Mouse (Mus musculus) megakaryocyte progenitor cell, adult 5-6 weeks (primary cell): ENCODE measurements around the gene Gm26897. TPM values are rescaled to one million over a fixed set of nuclear protein-coding genes. Genes with fewer than 3 reads are reported as not detected.

Source experiments
- ATAC-seq: replicated peaks from 2 replicates; pipeline ENCODE4 v1.8.0; 2016; ENCODE audit warnings: mild to moderate bottlenecking, moderate TSS enrichment, inconsistent platforms; ENCODE audit not compliant: poor library complexity
- total RNA-seq, 2 experiments: library from RNA; stranded (forward) in 1 of 2; stranded (reverse) in 1 of 2; fragments of 157-497, 149-512 nt in 1 of 2; fragments of 200-1000 nt in 1 of 2; gene quantifications; 2 replicates each; pipeline versions ENCODE4 v1.2.3 to v1.2.4; 2015 to 2017

Gm26897 gene
- total RNA-seq, 2 experiments from 2014 or later, result not detected

GRCm38 (mm10) chr5:111749599-111749998, 15.9 kb downstream of the Gm26897 start:
- no peak for ATAC-seq

DNA sequence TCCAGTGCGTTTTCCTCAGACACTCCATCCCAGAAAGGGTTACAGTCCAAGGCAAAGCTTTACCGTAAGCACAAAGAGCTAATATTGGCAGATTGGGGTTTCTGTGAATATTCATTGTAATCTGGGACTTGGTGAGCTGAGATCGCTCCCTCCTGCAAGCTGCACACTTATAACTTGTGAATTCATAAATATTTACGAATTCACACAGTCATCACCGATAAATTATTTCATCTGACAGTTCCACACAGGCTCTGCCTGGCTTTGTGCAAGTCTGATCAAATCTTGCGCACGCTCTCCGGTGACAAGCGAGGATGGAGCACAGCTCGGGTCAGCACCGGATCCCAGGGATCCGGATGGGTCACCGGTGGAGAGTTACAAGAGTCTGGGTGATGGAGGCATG, 16.4 kb downstream of the Gm26897 start:
- no peak for ATAC-seq

GRCm38 (mm10) chr5:111754484-111755139, 20.9 kb downstream of the Gm26897 start:
- ATAC-seq, result peak; percentile 64

DNA sequence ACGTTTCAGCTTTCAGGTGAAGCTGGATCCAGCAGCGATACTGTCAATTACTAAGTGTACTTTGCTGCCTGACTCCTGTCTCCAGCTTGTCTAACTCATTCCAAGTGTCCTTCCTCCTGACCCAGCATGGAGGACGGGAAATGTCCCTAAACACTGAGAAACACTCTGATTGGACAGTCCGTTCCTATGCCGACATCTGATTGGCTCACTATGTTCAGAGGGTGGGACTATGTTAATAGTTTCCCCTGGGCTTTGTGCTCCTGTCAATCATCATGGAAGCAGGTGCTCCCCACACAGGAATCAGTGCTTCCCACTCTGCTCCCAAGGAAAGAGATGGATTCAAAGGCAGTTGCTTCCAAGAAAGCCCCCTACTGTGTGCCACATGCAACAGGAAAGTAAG, 21.6 kb downstream of the Gm26897 start:
- ATAC-seq, result peak; percentile 67

DNA sequence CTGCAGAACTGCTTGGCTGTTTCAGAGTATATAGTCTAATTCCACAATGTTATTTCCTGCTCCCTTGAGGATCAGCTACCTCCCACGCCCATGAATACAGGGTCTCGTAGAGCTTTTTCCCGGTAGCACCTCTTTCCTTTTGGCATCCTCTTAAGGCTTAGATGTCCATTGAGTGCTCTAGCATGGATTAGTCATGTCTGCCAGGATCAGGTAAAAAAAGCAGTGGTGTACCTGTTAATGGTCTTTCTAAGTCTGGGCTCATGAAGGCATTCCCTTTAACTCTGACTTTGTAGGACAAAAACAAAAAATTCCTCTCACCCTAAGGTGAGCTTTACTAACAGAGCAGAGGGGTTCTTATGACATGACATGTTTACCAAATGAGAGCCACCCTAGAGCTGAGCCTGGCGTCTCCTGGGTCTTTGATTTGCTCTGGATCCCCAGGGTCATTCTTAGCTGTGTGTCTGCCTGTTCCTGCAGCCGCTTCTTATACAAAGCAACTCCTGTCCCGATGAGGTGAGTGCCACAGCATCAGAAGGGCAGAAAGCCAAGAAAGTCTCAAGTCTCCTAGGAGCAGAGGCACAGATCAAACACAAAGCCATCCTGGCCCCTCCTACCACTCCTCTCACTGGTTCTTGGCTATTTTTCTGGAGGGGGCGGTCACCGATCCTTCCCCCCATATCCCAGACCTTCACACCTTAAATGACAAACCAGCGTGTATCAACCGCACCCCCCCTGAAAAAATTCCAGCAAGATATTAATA, 27.2 kb downstream of the Gm26897 start:
- no peak for ATAC-seq

DNA sequence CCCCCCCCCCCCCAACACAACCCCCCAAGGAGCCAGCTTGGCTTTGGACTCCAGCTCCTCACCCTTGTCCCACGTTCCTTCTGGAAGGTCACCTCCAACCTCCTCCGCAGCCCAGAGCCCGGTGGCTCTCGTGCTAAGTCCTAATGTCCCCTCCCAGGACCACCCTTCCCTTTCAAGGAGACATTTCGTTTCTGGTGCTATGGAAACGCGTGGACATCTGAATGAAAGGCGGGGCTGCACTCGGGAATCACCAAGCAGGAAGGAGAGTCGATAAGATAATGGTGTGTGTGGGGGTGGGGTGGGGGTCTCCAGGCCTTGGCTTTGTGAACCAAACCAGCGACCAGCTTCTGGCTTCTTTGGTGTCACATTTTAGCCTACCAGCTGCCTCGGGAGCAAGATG, 27.9 kb downstream of the Gm26897 start:
- ATAC-seq, result no peak

DNA sequence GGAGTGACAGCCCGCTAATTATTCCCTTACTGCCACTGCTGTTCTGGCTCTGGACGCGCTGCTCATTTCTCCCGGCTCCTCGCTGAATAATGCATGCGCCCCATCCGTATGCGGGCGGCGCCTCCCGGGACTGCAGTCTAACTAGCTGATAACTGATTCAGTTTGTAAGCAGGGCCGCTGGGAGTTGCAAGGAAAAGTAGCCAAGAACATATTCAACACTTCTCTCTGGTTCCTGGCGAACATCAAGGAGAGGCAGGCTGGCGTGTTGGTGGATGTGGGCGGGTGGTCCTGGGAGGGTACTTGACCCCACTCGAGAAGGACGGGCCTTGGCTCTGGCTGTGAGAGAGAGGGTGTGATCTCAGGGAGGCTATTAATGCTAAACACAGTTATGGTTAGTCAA, 28.4 kb downstream of the Gm26897 start:
- no peak for ATAC-seq

DNA sequence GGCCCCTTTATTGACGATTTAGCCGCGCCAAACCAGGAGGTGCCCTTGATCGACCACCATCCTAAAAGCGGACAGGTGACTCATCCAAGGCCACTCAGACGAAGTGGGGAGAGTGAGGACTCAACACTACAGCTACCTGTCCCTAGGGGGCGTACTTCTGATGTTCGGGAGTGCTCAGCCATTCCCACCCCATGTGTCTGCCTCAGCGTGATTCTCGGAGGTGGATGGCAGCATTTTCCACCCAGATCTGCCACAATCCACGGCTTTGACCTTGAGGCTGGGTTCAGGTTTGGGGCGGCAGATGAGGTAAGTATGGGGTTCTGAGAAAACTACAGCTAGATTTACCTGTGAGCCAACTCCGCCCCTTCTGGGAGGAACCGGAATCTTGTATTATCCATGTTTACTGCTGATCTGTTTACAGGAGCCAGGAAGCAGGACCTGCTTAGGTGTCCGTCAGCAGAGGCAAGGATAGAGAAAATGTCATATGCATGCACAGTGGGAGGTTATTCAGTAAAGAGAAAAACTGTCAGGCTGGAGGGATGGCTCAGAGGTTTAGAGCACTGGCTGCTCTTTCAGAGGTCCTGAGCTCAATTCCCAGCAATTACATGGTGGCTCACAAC, 32.1 kb downstream of the Gm26897 start:
- no peak for ATAC-seq

GRCm38 (mm10) chr5:111766696-111767095, 33.0 kb downstream of the Gm26897 start:
- no peak for ATAC-seq

DNA sequence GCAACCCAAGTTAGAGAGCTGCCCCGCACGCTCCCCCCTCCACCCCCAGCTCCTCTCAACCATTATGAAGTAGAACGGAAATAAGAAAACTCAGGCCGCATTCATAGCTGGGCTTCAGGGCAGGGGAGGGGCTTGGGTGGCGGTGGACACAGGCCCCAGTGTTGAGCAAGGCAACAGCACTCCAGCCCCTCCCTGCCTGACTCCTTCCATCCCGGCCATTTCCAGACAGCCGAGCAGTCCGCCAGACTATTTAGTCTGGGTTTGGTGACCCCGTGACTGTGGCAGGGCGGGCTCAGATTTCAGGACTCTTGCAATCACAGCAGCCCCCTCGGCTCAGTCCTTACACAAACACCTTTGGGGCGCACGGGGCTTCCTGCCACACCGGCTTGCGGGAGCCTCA, 36.5 kb downstream of the Gm26897 start:
- ATAC-seq, result no peak

DNA sequence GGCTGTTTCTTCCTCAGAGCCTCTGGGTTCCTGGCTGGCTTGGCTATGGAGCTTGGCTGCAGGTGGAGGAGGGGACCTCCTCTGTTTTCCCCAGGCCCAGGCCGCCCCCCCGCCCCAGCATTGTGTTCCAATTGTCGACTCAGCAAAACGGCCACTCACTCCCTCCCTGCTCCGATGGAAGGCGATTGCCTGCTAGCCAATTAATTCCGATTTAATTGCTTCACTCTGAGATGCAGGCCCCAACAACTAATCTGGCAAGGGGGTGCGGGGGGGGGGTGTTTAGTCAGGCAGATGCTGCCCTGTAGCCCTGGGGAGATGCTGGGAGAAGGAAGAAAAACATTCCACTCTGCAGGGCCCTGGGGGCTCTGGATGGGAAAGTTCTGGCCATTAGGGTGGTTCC, 38.4 kb downstream of the Gm26897 start:
- ATAC-seq, result no peak

DNA sequence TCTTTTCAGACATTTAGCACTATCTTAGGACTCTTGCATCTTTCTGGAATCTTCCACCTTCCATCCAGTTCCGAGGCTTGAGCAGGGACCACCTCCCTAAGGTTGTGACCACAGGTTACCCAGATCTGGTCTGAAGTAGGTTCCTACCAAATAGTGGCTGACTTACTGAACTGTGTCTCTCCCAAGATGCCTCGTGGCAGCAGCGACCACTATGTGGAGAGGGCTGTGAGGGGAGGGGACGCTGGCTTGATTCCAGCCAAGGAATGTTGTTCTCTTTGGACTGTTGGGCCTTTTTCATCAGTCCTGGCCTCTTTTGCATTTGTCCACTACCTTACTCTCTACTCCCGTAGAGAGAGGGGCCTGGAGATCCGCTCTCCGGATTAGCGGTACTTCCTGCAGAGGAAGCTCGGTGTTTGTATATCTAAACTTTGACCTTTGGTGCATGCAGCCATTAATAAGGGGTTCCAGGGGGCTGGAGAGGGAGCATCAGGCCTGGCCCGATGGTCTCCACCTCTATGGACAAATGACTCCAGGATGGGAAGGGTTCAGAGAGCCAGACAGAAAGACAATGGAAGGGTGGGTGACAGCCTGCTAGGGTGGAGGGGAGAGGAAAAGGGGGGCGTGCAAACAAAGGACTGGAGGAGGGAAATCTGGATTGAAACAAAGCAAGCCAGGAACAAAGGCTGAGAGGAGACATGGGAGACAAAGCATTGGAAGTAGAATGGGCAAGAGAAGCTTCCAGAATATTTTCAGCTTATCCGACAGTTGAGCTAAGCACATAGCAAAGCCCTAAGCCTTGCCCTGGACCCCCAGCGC, 39.1 kb downstream of the Gm26897 start:
- no peak for ATAC-seq

GRCm38 (mm10) chr5:111773407-111773733, 39.6 kb downstream of the Gm26897 start:
- no peak for ATAC-seq

DNA sequence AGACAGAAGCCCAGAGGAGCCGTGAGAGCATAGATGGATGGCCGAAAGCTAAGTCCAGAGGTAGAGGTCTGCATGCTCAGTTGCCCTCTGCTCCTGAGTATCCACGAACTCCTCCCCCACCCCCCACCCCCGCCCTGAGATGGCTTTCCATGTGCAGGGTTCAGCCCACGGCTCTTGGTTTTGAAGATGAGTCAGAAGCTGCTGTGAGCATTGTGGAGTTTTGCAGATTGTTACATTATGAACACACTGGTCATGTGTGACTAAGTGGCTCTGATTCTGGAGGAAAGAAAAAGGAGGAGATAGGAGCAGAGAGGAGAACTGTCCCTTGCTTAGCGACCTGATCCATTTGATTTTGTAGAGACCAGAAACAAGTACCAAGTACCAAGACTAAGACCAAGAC, 42.5 kb downstream of the Gm26897 start:
- ATAC-seq, result no peak

GRCm38 (mm10) chr5:111778093-111778492, 44.4 kb downstream of the Gm26897 start:
- no peak for ATAC-seq

GRCm38 (mm10) chr5:111779776-111780485, 46.2 kb downstream of the Gm26897 start:
- no peak for ATAC-seq
